Mouse (Mus musculus): ENCODE data around the gene Sema3g. TPM values are rescaled to one million over a fixed set of nuclear protein-coding genes. Genes with fewer than 3 reads are reported as not detected.

The Sema3g gene
- total RNA-seq, 2 experiments from 2014 or later = not detected

- no peak for ATAC-seq (replicated peaks; ENCODE audit: poor library complexity, severe bottlenecking)
These were observed 43.3 kb downstream of the Sema3g start for GRCm38 (mm10) chr14:31260932-31261331.

- ATAC-seq (replicated peaks; ENCODE audit: poor library complexity, severe bottlenecking) = no peak
These were observed 50.0 kb downstream of the Sema3g start for GRCm38 (mm10) chr14:31267649-31268048.

GRCm38 (mm10) chr14:31268301-31269001, 50.8 kb downstream of the Sema3g start:
- no peak for ATAC-seq (replicated peaks; ENCODE audit: poor library complexity, severe bottlenecking)

GRCm38 (mm10) chr14:31269456-31270100, 51.9 kb downstream of the Sema3g start:
- ATAC-seq (replicated peaks; ENCODE audit: poor library complexity, severe bottlenecking) = peak; percentile 78

- no peak for ATAC-seq (replicated peaks; ENCODE audit: poor library complexity, severe bottlenecking)
These were observed 53.5 kb downstream of the Sema3g start for GRCm38 (mm10) chr14:31271121-31271520.

GRCm38 (mm10) chr14:31272164-31272563, 54.5 kb downstream of the Sema3g start:
- peak; percentile 65 for ATAC-seq (replicated peaks; ENCODE audit: poor library complexity, severe bottlenecking)

Other genes with a start within 250 kb of the Sema3g start
- 28.8 and 35.9 TPM in 2 replicates for gene Glt8d1, start 216.5 kb upstream of the Sema3g start, total RNA-seq (2014; fragmentation: Nextera tagmentation)
- gene Glt8d1, start 216.5 kb upstream of the Sema3g start, total RNA-seq (2017) = 29.4 and 35.0 TPM in 2 replicates
- gene Spcs1, start 216.2 kb upstream of the Sema3g start, total RNA-seq (2014; fragmentation: Nextera tagmentation) = 241 and 274 TPM in 2 replicates
- 151 and 157 TPM in 2 replicates for gene Spcs1, start 216.2 kb upstream of the Sema3g start, total RNA-seq (2017)
- 67.7 and 69.4 TPM in 2 replicates for gene Pbrm1, start 198.7 kb upstream of the Sema3g start, total RNA-seq (2014; fragmentation: Nextera tagmentation)
- gene Pbrm1, start 198.7 kb upstream of the Sema3g start, total RNA-seq (2017) = 60.3 and 65.7 TPM in 2 replicates
- gene Gnl3, start 198.7 kb upstream of the Sema3g start, total RNA-seq (2014; fragmentation: Nextera tagmentation) = 299 and 362 TPM in 2 replicates
- gene Gnl3, start 198.7 kb upstream of the Sema3g start, total RNA-seq (2017) = 338 and 354 TPM in 2 replicates
- 183 and 200 TPM in 2 replicates for gene Smim4, start 88.9 kb upstream of the Sema3g start, total RNA-seq (2014; fragmentation: Nextera tagmentation)
- gene Smim4, start 88.9 kb upstream of the Sema3g start, total RNA-seq (2017) = 85.5 and 91.3 TPM in 2 replicates
- 107 and 116 TPM in 2 replicates for gene Nt5dc2, start 86.8 kb upstream of the Sema3g start, total RNA-seq (2014; fragmentation: Nextera tagmentation)
- 172 and 213 TPM in 2 replicates for gene Nt5dc2, start 86.8 kb upstream of the Sema3g start, total RNA-seq (2017)
- gene Stab1, start 49.2 kb upstream of the Sema3g start, total RNA-seq (2014; fragmentation: Nextera tagmentation) = not detected in 2 replicates
- gene Stab1, start 49.2 kb upstream of the Sema3g start, total RNA-seq (2017) = 3.0 TPM in 1 of 2 replicates, not detected in the other
- gene Tnnc1, start 9.5 kb upstream of the Sema3g start, total RNA-seq (2014; fragmentation: Nextera tagmentation) = 4.1 TPM in 1 of 2 replicates, not detected in the other
- 0.82 TPM in 1 of 2 replicates, not detected in the other for gene Tnnc1, start 9.5 kb upstream of the Sema3g start, total RNA-seq (2017)
- 137 and 211 TPM in 2 replicates for gene Nisch, start 914 bp upstream of the Sema3g start, total RNA-seq (2014; fragmentation: Nextera tagmentation)
- 86.1 and 111 TPM in 2 replicates for gene Nisch, start 914 bp upstream of the Sema3g start, total RNA-seq (2017)
- 13.9 and 15.2 TPM in 2 replicates for gene Phf7, start 33.5 kb downstream of the Sema3g start, total RNA-seq (2014; fragmentation: Nextera tagmentation)
- 14.8 and 17.4 TPM in 2 replicates for gene Phf7, start 33.5 kb downstream of the Sema3g start, total RNA-seq (2017)
- gene Bap1, start 33.6 kb downstream of the Sema3g start, total RNA-seq (2014; fragmentation: Nextera tagmentation) = 29.9 and 40.9 TPM in 2 replicates
- 47.9 and 54.8 TPM in 2 replicates for gene Bap1, start 33.6 kb downstream of the Sema3g start, total RNA-seq (2017)
- 0.02 and 0.32 TPM in 2 replicates for gene Dnah1, start 106.0 kb downstream of the Sema3g start, total RNA-seq (2014; fragmentation: Nextera tagmentation)
- gene Dnah1, start 106.0 kb downstream of the Sema3g start, total RNA-seq (2017) = 0.05 and 0.17 TPM in 2 replicates
- gene Capn7, start 118.8 kb downstream of the Sema3g start, total RNA-seq (2014; fragmentation: Nextera tagmentation) = 35.9 and 42.7 TPM in 2 replicates
- 49.2 and 61.5 TPM in 2 replicates for gene Capn7, start 118.8 kb downstream of the Sema3g start, total RNA-seq (2017)
- gene Sh3bp5, start 218.2 kb downstream of the Sema3g start, total RNA-seq (2014; fragmentation: Nextera tagmentation) = 5.0 and 6.3 TPM in 2 replicates
- 2.7 and 2.8 TPM in 2 replicates for gene Sh3bp5, start 218.2 kb downstream of the Sema3g start, total RNA-seq (2017)

Data from granulocyte monocyte progenitor cell, adult 5-6 weeks (primary cell).